Mouse (Mus musculus) adipocyte (in vitro differentiated cells): ENCODE measurements around the gene Coq10b.
A peak's percentile ranks its signal among the peaks of the same experiment; 100 is the strongest.

ENCODE experiments used
- DNase-seq: peaks from one replicate; pipeline ENCODE4 v3.0.0-alpha.2; 2016; ENCODE audit warnings: low spot score

Gene Coq10b

DNA sequence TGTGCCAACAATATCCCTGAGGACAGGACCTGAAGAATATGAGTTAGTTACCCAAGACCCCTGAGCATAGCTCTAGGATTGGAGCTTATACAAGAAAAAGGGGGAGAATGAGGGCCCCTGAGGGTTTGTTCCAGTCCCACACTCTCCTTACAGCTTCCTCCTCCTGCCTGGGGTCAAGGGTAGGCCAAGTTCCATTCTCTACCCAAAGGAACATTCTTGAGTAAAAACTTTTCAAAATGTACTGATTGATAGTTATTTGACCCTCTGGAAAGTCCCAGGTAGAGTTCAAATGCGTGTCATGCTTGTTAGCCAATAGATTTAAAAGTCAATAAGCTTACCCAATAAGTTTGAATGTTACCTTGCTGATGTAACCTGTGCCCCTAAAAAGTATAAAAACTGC lies 55.1 kb downstream of the Coq10b start:
- DNase-seq, result no peak

DNA sequence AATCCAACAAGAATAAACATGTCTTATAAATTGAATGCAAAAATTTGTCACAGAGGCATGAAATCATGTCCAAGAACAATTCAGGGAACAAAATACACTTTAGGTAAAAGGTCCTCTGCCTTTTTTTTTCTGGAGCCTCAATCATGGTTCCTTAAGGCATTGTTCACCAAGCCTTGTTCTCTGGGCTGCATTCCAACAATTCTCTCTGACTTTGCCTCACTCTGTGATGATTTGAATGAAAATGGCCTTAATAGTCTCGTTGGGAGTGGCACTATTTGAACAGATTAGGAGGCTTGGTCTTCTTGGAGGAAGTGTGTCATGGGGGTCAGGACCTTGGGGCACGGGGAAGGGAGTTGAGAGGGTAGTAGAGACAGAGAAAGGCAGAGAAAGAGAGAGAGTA lies 55.9 kb downstream of the Coq10b start:
- DNase-seq, result peak; percentile 69

DNA sequence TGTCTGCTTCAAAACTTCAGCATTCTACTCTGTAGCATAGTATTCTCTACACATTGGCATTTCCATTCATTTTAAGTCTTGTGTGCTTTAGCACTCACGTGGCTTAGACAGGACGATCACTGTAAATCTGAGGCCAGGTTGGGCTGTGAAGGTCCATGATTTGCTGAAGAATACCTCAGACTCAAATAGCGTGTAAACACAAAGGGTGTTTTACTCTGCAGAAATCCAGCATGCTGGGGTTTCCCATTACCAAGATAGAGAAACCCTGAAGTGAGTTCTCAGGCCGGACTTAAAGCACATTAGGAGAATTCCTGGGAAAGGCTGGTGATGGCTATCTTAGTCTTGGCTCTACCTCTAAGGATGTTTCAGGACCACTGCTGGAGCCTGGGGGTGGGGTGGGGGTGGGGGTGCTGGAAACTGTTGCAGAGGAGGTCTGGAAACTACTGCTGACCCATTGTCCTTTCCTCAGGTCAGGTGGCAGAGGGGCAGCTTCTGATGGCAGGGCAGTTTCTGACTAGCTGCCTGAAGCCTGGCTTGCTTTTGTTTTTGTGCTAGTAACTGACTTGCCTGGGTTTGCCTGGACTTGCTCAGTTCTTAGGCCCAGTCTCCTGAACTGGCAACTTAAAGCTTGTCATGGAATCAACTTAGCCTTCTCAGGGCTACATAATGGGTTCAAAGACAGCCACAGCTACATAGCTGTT lies 56.6 kb downstream of the Coq10b start:
- no peak for DNase-seq
